Mouse (Mus musculus) liver, embryonic 14.5 days (tissue): ENCODE measurements around the gene Prm3. TPM values are rescaled to one million over a fixed set of nuclear protein-coding genes. Genes with fewer than 3 reads are reported as not detected.

ENCODE experiments used
- ATAC-seq: fragments of 200-750 bp; cut with Nextera tagmentation; 2 replicates; pipeline ENCODE4 v1.8.0; 2017; ENCODE audit warnings: moderate number of reproducible peaks, mild to moderate bottlenecking, moderate library complexity; ENCODE audit not compliant: insufficient read depth
- DNase-seq, 3 experiments: peaks; one replicate each; pipeline ENCODE4 v3.0.0-alpha.2; 2012 to 2013; ENCODE audit warnings: low read depth in 3 of 3, low spot score in 3 of 3
- H3K27ac ChIP-seq: fragments of 300-500 bp; sonication (generic); 2 replicates; pipeline ENCODE4 v1.5.1; 2014; ENCODE audit warnings: moderate library complexity, mild to moderate bottlenecking, control low read depth, inconsistent platforms
- H3K27me3 ChIP-seq: fragments of 300-500 bp; sonication (generic); 2 replicates; pipeline ENCODE4 v1.6.1; 2014; ENCODE audit warnings: mild to moderate bottlenecking, low read length, moderate library complexity; ENCODE audit not compliant: control insufficient read depth, insufficient read depth
- H3K36me3 ChIP-seq: fragments of 300-500 bp; sonication (generic); replicated peaks from 2 replicates; pipeline ENCODE4 v1.6.1; 2014; ENCODE audit warnings: low read depth; ENCODE audit not compliant: control insufficient read depth, insufficient read depth
- H3K4me1 ChIP-seq, 2 experiments: fragments of 200-500 bp in 1 of 2; fragments of 300-500 bp in 1 of 2; sonication (generic) in 1 of 2; replicated peaks; 2 replicates each; pipeline ENCODE4 v1.6.1; 2012 to 2014; ENCODE audit warnings: antibody characterized with exemption in 1 of 2, inconsistent platforms in 1 of 2, low read length in 1 of 2; ENCODE audit not compliant: control insufficient read depth in 2 of 2, insufficient read depth in 2 of 2
- H3K4me2 ChIP-seq: fragments of 300-500 bp; sonication (generic); 2 replicates; pipeline ENCODE4 v1.6.1; 2014; ENCODE audit warnings: low read depth, mild to moderate bottlenecking, control low read depth, moderate library complexity
- H3K4me3 ChIP-seq, 2 experiments: fragments of 200-500 bp in 1 of 2; fragments of 300-500 bp in 1 of 2; sonication (generic) in 1 of 2; 2 replicates each; pipeline ENCODE4 v1.5.1; 2012 to 2014; ENCODE audit warnings: low read depth in 2 of 2, low read length in 2 of 2, mild to moderate bottlenecking in 2 of 2, control low read depth in 1 of 2, inconsistent platforms in 1 of 2, moderate library complexity in 1 of 2; ENCODE audit not compliant: insufficient read depth in 1 of 2
- H3K9ac ChIP-seq: fragments of 300-500 bp; sonication (generic); replicated peaks from 2 replicates; pipeline ENCODE4 v1.6.1; 2014; ENCODE audit warnings: mild to moderate bottlenecking, control low read depth, moderate library complexity
- H3K9me3 ChIP-seq: fragments of 300-500 bp; sonication (generic); 2 replicates; pipeline ENCODE4 v1.6.1; 2016; ENCODE audit warnings: low read length, mixed read lengths; ENCODE audit not compliant: control insufficient read depth
- CTCF ChIP-seq: IDR thresholded peaks from 2 replicates; pipeline ENCODE4 v1.5.1; 2016; ENCODE audit warnings: antibody characterized with exemption, low read depth, control low read depth
- EP300 ChIP-seq: IDR thresholded peaks from 2 replicates; pipeline ENCODE4 v1.6.1; 2016; ENCODE audit warnings: antibody characterized with exemption, low read depth
- WGBS: fragments of 180-500 bp; shearing (Covaris S2); extraction: QIAGEN DNeasy Blood & Tissue Kit; methylation state at CpG from one replicate; pipeline ENCODE4 v1.1.7; 2014; ENCODE audit not compliant: insufficient replicate concordance; 5-methylcytosine and 5-hydroxymethylcytosine counted together
- polyA plus RNA-seq, 2 experiments: library from polyadenylated mRNA; depleted of rRNA in 1 of 2; stranded (reverse) in 1 of 2; unstranded in 1 of 2; fragments of >200 nt; fragmentation: Nextera tagmentation in 1 of 2; extraction: Ambion mirVana in 1 of 2; gene quantifications; 2 replicates each; pipeline versions ENCODE4 v1.2.1 to v1.2.3; 2012 to 2014

Prm3 gene
- polyA plus RNA-seq, 2 experiments: not detected

GRCm38 (mm10) chr16:10783451-10783850, 7.3 kb downstream of the Prm3 start:
- no peaks in the 10 kb centered on the region for H3K9me3 ChIP-seq
- WGBS: 37% methylated on average over 8 of the region's 8 CpGs
- peak overlapping the region; percentile 93; the same call in 1 of the 2 replicates for H3K4me2 ChIP-seq
- ATAC-seq: no peak
- H3K27me3 ChIP-seq: peaks cover 26% of the 10 kb centered on the region
- H3K4me3 ChIP-seq: no peak overlapping the region
- no peaks in the 10 kb centered on the region for H3K36me3 ChIP-seq
- H3K27ac ChIP-seq: no peak overlapping the region
- 0 out of 4 replicates have a peak, but pooled peaks cover 0 to 2% of the 10 kb centered on the region in 2 experiments for H3K4me1 ChIP-seq
- H3K9ac ChIP-seq: no peak overlapping the region
- TF ChIP-seq CTCF (no peak), EP300 (no peak)
- DNase-seq: no peak

- H3K4me3 ChIP-seq: no peak overlapping the region
- H3K27ac ChIP-seq: no peak overlapping the region
- peaks cover 26% of the 10 kb centered on the region for H3K27me3 ChIP-seq
- 0 out of 4 replicates have a peak, but pooled peaks cover 0 to 2% of the 10 kb centered on the region in 2 experiments for H3K4me1 ChIP-seq
- 0% methylated on average over 1 of the region's 1 CpGs for WGBS
- H3K9ac ChIP-seq: no peak overlapping the region
- ATAC-seq: no peak
- TF ChIP-seq CTCF (no peak), EP300 (no peak)
- no peaks in the 10 kb centered on the region for H3K9me3 ChIP-seq
- H3K4me2 ChIP-seq: no peak overlapping the region
- H3K36me3 ChIP-seq: no peaks in the 10 kb centered on the region
- no peak for DNase-seq
Observed at GRCm38 (mm10) chr16:10783152-10783434, 7.6 kb downstream of the Prm3 start.

- Histone ChIP-seq H3K4me2 (no peak overlapping the region), H3K9ac (no peak overlapping the region), H3K27me3 (peaks cover 26% of the 10 kb centered on the region), H3K27ac (no peak overlapping the region), H3K9me3 (no peaks in the 10 kb centered on the region), H3K4me1 (peaks cover 0 to 2% of the 10 kb centered on the region in 2 experiments; a peak in 1 of 4 replicates), H3K36me3 (no peaks in the 10 kb centered on the region), H3K4me3 (no peak overlapping the region)
- DNase-seq (no peak), ATAC-seq (no peak)
- 38% methylated on average over 6 of the region's 6 CpGs for WGBS
- no peak for TF ChIP-seq CTCF
- TF ChIP-seq EP300: no peak
Observed at GRCm38 (mm10) chr16:10782377-10783151, 8.2 kb downstream of the Prm3 start.

- ATAC-seq: no peak
- no peak overlapping the region for H3K27ac ChIP-seq
- TF ChIP-seq CTCF (no peak), EP300 (no peak)
Observed at GRCm38 (mm10) chr16:10781862-10782371, 8.8 kb downstream of the Prm3 start.

GRCm38 (mm10) chr16:10780631-10781120, 10.0 kb downstream of the Prm3 start:
- Histone ChIP-seq H3K9me3 (no peaks in the 10 kb centered on the region), H3K27ac (no peak overlapping the region), H3K27me3 (peaks cover 26% of the 10 kb centered on the region), H3K4me2 (no peak overlapping the region), H3K36me3 (no peaks in the 10 kb centered on the region), H3K4me3 (no peak overlapping the region), H3K9ac (no peak overlapping the region), H3K4me1 (peaks cover 0 to 3% of the 10 kb centered on the region in 2 experiments; a peak in 1 of 4 replicates)
- no peak for DNase-seq
- WGBS: 64% methylated on average over 5 of the region's 5 CpGs
- TF ChIP-seq CTCF (no peak), EP300 (no peak)
- ATAC-seq: no peak

More at GRCm38 (mm10) chr16:10781862-10782371, 8.8 kb downstream of the Prm3 start:
- DNase-seq: no peak
- Histone ChIP-seq H3K36me3 (no peaks in the 10 kb centered on the region), H3K4me1 (peaks cover 0 to 4% of the 10 kb centered on the region in 2 experiments; a peak in 1 of 4 replicates), H3K9me3 (no peaks in the 10 kb centered on the region), H3K4me3 (no peak overlapping the region), H3K4me2 (no peak overlapping the region), H3K27me3 (peaks cover 26% of the 10 kb centered on the region), H3K9ac (no peak overlapping the region)
- WGBS: 58% methylated on average over 9 of the region's 9 CpGs
